Mouse (Mus musculus): ENCODE results near the gene Cep162.

- TF ChIP-seq GATA1 (IDR thresholded peaks at IDR 0.05; ENCODE audit: borderline replicate concordance, low read length) (no peak), FLI1 (IDR thresholded peaks at IDR 0.05; ENCODE audit: low read length) (no peak)
Observed at GRCm38 (mm10) chr9:87210830-87211339, 44.5 kb downstream of the Cep162 start.

Measured in megakaryocyte, embryonic 14.5 days (primary cell).